Mouse (Mus musculus) midbrain, embryonic 11.5 days (tissue): ENCODE measurements around the gene Krt222. TPM values are rescaled to one million over a fixed set of nuclear protein-coding genes. Genes with fewer than 3 reads are reported as not detected.
"Not testable (repeated sequence)": the region's sequence is repeated elsewhere in the genome, so short reads cannot be mapped to it uniquely, and the experiment has no call there.

Source experiments
- ATAC-seq: fragments of 200-750 bp; cut with Nextera tagmentation; 2 replicates; pipeline ENCODE4 v1.8.0; 2017; ENCODE audit warnings: moderate TSS enrichment, moderate library complexity; ENCODE audit not compliant: low FRiP score
- DNase-seq: peaks from one replicate; pipeline ENCODE4 v3.0.0; 2015; ENCODE audit warnings: low spot score; ENCODE audit errors: missing footprints
- H3K27ac ChIP-seq: fragments of 300-500 bp; sonication (generic); 2 replicates; pipeline ENCODE4 v1.5.1; 2014; ENCODE audit warnings: low read depth, low read length
- H3K27me3 ChIP-seq: fragments of 300-500 bp; sonication (generic); 2 replicates; pipeline ENCODE4 v1.6.1; 2014; ENCODE audit warnings: mild to moderate bottlenecking, low read length, moderate library complexity, mixed read lengths; ENCODE audit not compliant: control insufficient read depth, insufficient read depth
- H3K36me3 ChIP-seq: fragments of 300-500 bp; sonication (generic); 2 replicates; pipeline ENCODE4 v1.6.1; 2014; ENCODE audit warnings: mild to moderate bottlenecking, low read length, moderate library complexity, mixed read lengths; ENCODE audit not compliant: control insufficient read depth, insufficient read depth
- H3K4me1 ChIP-seq: fragments of 300-500 bp; sonication (generic); 2 replicates; pipeline ENCODE4 v1.6.1; 2014; ENCODE audit warnings: low read length; ENCODE audit not compliant: control insufficient read depth, insufficient read depth
- H3K4me2 ChIP-seq: fragments of 300-500 bp; sonication (generic); 2 replicates; pipeline ENCODE4 v1.6.1; 2014; ENCODE audit warnings: mild to moderate bottlenecking, moderate library complexity
- H3K4me3 ChIP-seq: fragments of 300-500 bp; sonication (generic); 2 replicates; pipeline ENCODE4 v1.5.1; 2014; ENCODE audit warnings: low read depth, low read length
- H3K9ac ChIP-seq: fragments of 300-500 bp; sonication (generic); 2 replicates; pipeline ENCODE4 v1.6.1; 2014; ENCODE audit warnings: low read length
- H3K9me3 ChIP-seq: fragments of 300-500 bp; sonication (generic); 2 replicates; pipeline ENCODE4 v1.6.1; 2016; ENCODE audit warnings: low read length; ENCODE audit not compliant: control insufficient read depth
- WGBS: fragments of 180-500 bp; shearing (Covaris S2); extraction: QIAGEN DNeasy Blood & Tissue Kit; methylation state at CpG from one replicate; pipeline ENCODE4 v1.1.7; 2014; 5-methylcytosine and 5-hydroxymethylcytosine counted together
- polyA plus RNA-seq: library from polyadenylated mRNA; unstranded; fragments of >200 nt; fragmentation: Nextera tagmentation; extraction: Ambion mirVana; gene quantifications from 2 replicates; pipeline ENCODE4 v1.2.1, GENCODE M21; 2014

Gene Krt222
- polyA plus RNA-seq, 1 experiment from 2014 or later, result 0.68 TPM

- WGBS, result 59% methylated on average over 4 of the region's 4 CpGs
- DNase-seq, result peak; percentile 84
These were observed 5.2 kb upstream of the Krt222 start for GRCm38 (mm10) chr11:99249115-99249514.

GRCm38 (mm10) chr11:99247916-99248315 is 4.0 kb upstream of the Krt222 start:
- ATAC-seq, result no peak
- H3K27me3 ChIP-seq, result no peaks in the 10 kb centered on the region
- 90% methylated on average over 4 of the region's 4 CpGs for WGBS

More at GRCm38 (mm10) chr11:99249115-99249514, 5.2 kb upstream of the Krt222 start:
- no peaks in the 10 kb centered on the region for H3K27me3 ChIP-seq
- H3K4me1 ChIP-seq, result no peaks in the 10 kb centered on the region
- H3K27ac ChIP-seq, result no peak overlapping the region
- H3K4me2 ChIP-seq, result no peak overlapping the region
- no peak overlapping the region for H3K4me3 ChIP-seq
- ATAC-seq, result no peak
- H3K36me3 ChIP-seq, result no peaks in the 10 kb centered on the region
- no peaks in the 10 kb centered on the region for H3K9me3 ChIP-seq
- no peak overlapping the region for H3K9ac ChIP-seq

GRCm38 (mm10) chr11:99244519-99244918 is 634 bp upstream of the Krt222 start:
- not testable (repeated sequence) for H3K27ac ChIP-seq, H3K4me1 ChIP-seq, H3K9ac ChIP-seq, H3K4me3 ChIP-seq, ATAC-seq, H3K36me3 ChIP-seq, H3K27me3 ChIP-seq, DNase-seq, H3K9me3 ChIP-seq, H3K4me2 ChIP-seq
- whole genome bisulfite sequencing, result 54% methylated on average over 3 of the region's 3 CpGs

More at GRCm38 (mm10) chr11:99247916-99248315, 4.0 kb upstream of the Krt222 start:
- Histone ChIP-seq H3K27ac (no peak overlapping the region), H3K9ac (no peak overlapping the region), H3K4me1 (no peaks in the 10 kb centered on the region), H3K4me2 (no peak overlapping the region), H3K36me3 (no peaks in the 10 kb centered on the region), H3K4me3 (no peak overlapping the region), H3K9me3 (no peaks in the 10 kb centered on the region)
- no peak for DNase-seq

GRCm38 (mm10) chr11:99243200-99243819 is 575 bp downstream of the Krt222 start:
- Histone ChIP-seq H3K4me2 (peak overlapping the region; percentile 35), H3K4me3 (peak overlapping the region; percentile 12; the same call in 1 of the 2 replicates), H3K27me3 (no peaks in the 10 kb centered on the region), H3K4me1 (no peaks in the 10 kb centered on the region), H3K27ac (no peak overlapping the region), H3K9me3 (no peaks in the 10 kb centered on the region), H3K36me3 (no peaks in the 10 kb centered on the region; the same call in 1 of the 2 replicates), H3K9ac (peak overlapping the region; percentile 46; the same call in 1 of the 2 replicates)
- DNase-seq (no peak), ATAC-seq (no peak)
- 73% methylated on average over 3 of the region's 3 CpGs for WGBS

- no peaks in the 10 kb centered on the region for H3K4me1 ChIP-seq
- no peak overlapping the region for H3K4me3 ChIP-seq
- H3K36me3 ChIP-seq, result no peaks in the 10 kb centered on the region; the same call in 1 of the 2 replicates
- no peak overlapping the region for H3K9ac ChIP-seq
- H3K27ac ChIP-seq, result no peak overlapping the region
- DNase-seq (peak; percentile 72), ATAC-seq (no peak)
- no peak overlapping the region for H3K4me2 ChIP-seq
- WGBS, result 74% methylated on average over 5 of the region's 5 CpGs
- H3K27me3 ChIP-seq, result no peaks in the 10 kb centered on the region
- H3K9me3 ChIP-seq, result no peaks in the 10 kb centered on the region
These were observed 1.8 kb downstream of the Krt222 start for GRCm38 (mm10) chr11:99242056-99242455.

- DNase-seq, result no peak
- no peak for ATAC-seq
- 79% methylated on average over 14 of the region's 14 CpGs for WGBS
These were observed 5.4 kb downstream of the Krt222 start for GRCm38 (mm10) chr11:99238468-99238867.

GRCm38 (mm10) chr11:99231049-99231816 is 12.7 kb downstream of the Krt222 start:
- Histone ChIP-seq H3K9ac (peak overlapping the region; percentile 100), H3K27me3 (no peaks in the 10 kb centered on the region), H3K4me3 (peak overlapping the region; percentile 92), H3K9me3 (no peaks in the 10 kb centered on the region), H3K4me2 (peak overlapping the region; percentile 67), H3K4me1 (peaks cover 16% of the 10 kb centered on the region), H3K27ac (peak overlapping the region; percentile 99), H3K36me3 (peaks cover 5% of the 10 kb centered on the region; the same call in 1 of the 2 replicates)
- ATAC-seq (peak; percentile 53), DNase-seq (no peak)
- WGBS, result 26% methylated on average over 15 of the region's 15 CpGs

More at GRCm38 (mm10) chr11:99238468-99238867, 5.4 kb downstream of the Krt222 start:
- Histone ChIP-seq H3K27ac (no peak overlapping the region), H3K4me2 (no peak overlapping the region), H3K4me3 (no peak overlapping the region), H3K9ac (no peak overlapping the region), H3K27me3 (no peaks in the 10 kb centered on the region), H3K9me3 (no peaks in the 10 kb centered on the region), H3K4me1 (no peaks in the 10 kb centered on the region), H3K36me3 (no peaks in the 10 kb centered on the region; the same call in 1 of the 2 replicates)

GRCm38 (mm10) chr11:99230261-99231048 is 13.4 kb downstream of the Krt222 start, which contains the start of gene Smarce1:
Smarce1 (minus strand) TSS chr11:99231017.
- ATAC-seq (peak; percentile 92), DNase-seq (peak; percentile 98)
- H3K4me1 ChIP-seq, result peaks cover 16% of the 10 kb centered on the region
- H3K9ac ChIP-seq, result peak within 1 kb of the TSS; percentile 100
- H3K36me3 ChIP-seq, result peaks cover 5% of the 10 kb centered on the region; the same call in 1 of the 2 replicates
- H3K4me3 ChIP-seq, result peak within 1 kb of the TSS; percentile 92
- H3K27ac ChIP-seq, result peak within 1 kb of the TSS; percentile 99
- peak within 1 kb of the TSS; percentile 67 for H3K4me2 ChIP-seq
- under 1% methylated on average over 82 of the region's 87 CpGs for WGBS
- no peaks in the 10 kb centered on the region for H3K9me3 ChIP-seq
- H3K27me3 ChIP-seq, result no peaks in the 10 kb centered on the region
